Mouse (Mus musculus) brain, embryonic 14.5 days (tissue): Measurements from ENCODE around the gene Saxo2.

Experiments used
- CTCF ChIP-seq: fragments of 200-500 bp; IDR thresholded peaks from 2 replicates; pipeline ENCODE4 v1.5.1; 2012; ENCODE audit warnings: inconsistent platforms, mild to moderate bottlenecking, moderate library complexity, borderline replicate concordance; ENCODE audit not compliant: insufficient read depth, insufficient read length; ENCODE audit errors: extremely low read depth
- POLR2A ChIP-seq: fragments of 200-500 bp; IDR thresholded peaks from 2 replicates; pipeline ENCODE4 v1.6.1; 2012; ENCODE audit warnings: mild to moderate bottlenecking, inconsistent platforms, borderline replicate concordance; ENCODE audit not compliant: poor library complexity, insufficient read depth, insufficient read length, severe bottlenecking; ENCODE audit errors: extremely low read depth

- TF ChIP-seq POLR2A (no peak), CTCF (no peak)
Observed at GRCm38 (mm10) chr7:82676001-82676400, 27.7 kb upstream of the Saxo2 start.
